Mouse (Mus musculus) embryo, embryonic 10.5 days (tissue): ENCODE data around the gene Nrxn3.

Experiments used
- DNase-seq: peaks from one replicate; pipeline ENCODE4 v3.0.0-alpha.2; 2015; ENCODE audit warnings: low spot score

Nrxn3 gene

DNA sequence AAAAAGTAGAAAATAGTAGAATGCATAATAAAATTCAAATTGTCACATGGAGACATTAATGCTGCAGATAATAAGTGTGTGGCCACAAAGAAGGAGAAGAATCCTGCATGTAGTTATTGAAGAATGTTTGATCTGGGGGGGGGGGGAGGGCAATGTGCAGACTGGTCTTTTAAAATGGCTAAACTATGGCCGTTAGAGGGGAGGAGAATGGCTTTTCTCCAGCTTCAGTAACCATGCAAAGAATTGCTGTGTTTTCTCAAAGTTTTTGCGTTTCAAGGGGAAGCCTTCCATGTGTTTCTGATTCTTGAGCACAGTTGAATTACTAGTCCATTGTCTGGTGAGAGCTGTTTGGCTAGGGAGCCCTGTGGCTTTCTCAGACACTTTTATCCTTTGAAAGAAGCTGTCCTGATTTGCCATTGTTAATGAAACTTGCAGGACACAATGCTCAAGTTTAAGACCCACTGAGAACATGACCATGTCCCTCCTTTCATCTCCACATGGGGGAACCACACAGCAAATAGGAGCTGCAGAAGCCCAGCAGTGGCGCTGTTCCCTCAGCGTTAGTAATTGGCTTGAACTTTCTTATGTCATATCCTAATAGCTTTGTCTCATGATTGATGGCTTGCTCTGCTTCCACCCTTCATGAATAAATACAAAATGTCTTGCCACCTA is 808.1 kb downstream of the Nrxn3 start:
- DNase-seq: peak; percentile 82

DNA sequence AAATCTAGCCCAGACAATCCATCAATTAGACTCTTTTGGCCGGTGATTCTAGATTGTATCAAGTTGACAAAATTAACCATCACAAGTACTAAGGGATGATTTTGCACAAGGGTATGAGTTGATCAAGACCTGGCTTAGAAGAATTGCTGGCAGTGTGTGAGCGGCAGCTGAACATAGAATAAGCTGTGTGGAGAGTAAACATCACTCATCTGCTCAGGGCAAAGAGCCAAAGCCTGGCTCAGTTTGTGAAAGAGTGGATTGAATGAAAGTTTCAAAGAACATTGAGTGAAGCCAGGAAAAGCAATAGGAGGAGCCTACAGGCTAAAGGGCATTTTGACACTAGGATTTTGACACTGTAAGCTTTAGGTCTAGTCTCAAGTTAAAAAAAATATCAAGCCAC is 828.6 kb downstream of the Nrxn3 start:
- no peak for DNase-seq

DNA sequence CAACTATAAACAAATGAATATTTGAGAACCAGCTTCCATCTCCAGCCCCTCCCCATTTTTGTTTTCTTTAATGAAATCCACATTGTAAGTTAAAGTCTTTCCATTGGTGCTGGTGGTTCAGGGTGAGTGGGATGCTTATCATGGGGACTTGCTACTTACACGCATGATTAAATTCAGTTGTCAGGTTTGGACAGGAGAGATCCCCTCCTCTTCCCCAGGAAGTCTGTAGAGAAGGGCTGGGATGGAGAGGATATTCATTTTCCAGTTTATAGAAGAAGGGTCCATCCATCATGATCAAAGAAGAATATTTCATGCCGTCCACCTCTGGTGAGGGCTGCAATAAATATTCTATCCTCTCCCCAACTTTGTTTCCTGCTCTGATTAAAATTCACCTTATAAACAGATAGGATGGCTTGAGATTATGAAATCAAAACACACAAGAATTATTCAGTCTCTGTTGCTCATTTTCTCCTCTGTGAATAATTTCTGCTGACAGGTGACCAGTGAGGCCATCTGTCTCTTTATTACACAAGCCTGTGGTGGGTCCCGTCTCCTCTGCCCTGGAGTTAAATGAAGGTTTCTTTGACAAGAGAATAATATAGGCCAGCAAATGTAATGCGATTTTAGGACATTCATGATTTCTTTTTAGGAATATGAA is 830.7 kb downstream of the Nrxn3 start:
- no peak for DNase-seq

GRCm38 (mm10) chr12:89554171-89554570 is 831.5 kb downstream of the Nrxn3 start:
- DNase-seq: no peak

DNA sequence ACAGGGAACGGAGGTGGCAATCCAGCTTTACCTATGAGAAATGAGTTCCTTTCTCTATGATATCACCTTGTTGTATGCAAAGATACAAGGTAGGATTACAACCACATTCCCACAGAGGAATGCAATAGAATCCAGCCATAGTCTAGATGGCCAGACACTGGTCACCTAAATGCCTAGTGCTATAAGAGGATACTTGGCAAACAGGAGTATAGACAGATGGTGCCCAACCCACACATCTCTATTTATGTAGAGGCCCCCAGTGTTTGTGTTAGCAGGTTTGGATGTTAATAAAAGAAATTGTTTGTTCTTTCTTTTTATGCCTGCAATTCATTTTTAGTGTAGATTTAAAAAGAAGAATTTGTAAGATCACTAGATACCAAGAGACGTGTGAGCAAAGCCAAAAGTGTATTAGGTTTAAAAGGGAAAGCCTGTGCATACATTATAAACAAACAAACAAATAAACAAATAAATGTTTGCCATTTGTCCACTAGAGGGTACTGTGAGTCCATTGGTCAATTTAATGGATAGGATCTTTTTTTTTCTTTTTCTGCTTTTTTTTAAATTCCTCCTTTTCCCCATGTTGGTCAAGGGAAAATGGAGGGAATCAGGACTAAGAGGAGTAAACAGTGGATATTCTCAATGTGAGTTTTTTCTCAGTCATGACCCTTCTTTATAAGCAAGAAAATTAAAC is 832.2 kb downstream of the Nrxn3 start:
- peak; percentile 15 for DNase-seq

DNA sequence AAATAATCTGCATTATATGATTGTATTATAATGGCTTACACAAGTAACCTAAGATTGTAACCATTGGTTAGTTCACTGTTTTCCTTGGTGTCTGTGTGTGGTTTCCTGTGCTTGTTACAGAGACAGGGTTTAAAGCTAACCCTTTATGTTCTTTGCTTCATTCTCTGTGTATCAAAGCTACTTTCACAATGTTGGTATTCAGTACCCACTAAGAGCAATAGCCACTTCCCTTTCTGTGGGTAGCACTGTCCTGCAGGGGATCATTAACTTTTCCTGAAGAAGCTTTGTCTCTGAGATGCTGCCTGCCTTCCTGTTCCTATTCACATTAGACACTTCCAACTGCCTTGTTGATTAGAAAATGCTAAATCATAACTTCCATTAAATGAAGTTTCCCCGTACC is 836.2 kb downstream of the Nrxn3 start:
- no peak for DNase-seq

- peak; percentile 9 for DNase-seq
These were observed 839.4 kb downstream of the Nrxn3 start for GRCm38 (mm10) chr12:89561989-89562565.

DNA sequence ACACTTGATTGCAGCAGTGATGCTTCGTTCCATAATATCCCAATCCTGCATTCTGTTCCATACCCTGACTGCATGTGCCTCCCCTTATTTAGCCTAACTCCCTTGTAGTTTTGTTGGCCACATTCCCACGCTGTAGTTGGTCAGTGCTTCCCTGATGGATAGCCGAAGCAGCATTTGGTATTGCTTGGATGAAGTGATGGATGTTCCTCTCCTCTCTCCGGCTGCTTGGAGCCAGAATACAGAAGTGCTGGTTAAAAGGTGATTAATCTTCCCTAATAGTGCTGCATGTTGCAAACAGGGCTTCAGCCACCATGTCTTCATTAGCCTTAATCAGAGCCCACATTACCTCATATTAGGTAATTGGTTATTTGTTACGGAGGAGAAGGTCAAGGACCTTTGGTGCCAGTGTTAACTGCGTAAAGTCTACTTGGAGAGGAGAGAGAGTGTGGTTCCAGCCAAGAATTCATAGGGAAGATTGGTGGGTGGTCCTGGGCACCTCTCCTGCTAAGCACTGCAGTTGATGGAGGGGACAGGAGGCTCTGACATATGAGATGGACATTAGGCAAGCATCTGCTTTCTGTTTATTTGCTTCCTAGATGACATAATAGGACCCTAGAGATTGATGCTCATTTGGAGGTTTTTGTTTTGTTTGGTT is 846.2 kb downstream of the Nrxn3 start:
- DNase-seq: peak; percentile 19

- DNase-seq: no peak
These were observed 869.8 kb downstream of the Nrxn3 start for GRCm38 (mm10) chr12:89592459-89592858.

DNA sequence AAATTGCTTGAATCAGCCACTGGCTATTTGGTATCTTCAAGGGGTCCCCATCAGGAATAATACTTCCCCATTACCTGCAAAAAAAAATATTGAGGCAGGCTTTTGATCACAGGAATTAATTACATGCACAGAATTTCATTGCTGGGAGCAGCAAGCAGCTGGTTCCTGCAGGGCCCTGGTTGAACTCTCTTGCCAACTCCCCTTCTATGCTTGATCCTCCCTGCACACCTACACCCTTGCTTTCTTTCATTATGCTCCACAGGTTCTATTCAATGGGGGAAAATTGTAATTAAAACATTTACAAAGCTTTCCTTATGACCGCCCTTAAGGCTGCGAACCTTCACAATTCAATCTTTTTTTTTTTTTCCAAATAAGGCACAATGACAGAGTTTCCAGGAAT is 891.0 kb downstream of the Nrxn3 start:
- no peak for DNase-seq

GRCm38 (mm10) chr12:89625746-89626145 is 903.1 kb downstream of the Nrxn3 start:
- no peak for DNase-seq

GRCm38 (mm10) chr12:89640046-89640445 is 917.4 kb downstream of the Nrxn3 start:
- DNase-seq: no peak

- no peak for DNase-seq
These were observed 918.8 kb downstream of the Nrxn3 start for GRCm38 (mm10) chr12:89641460-89641859.

DNA sequence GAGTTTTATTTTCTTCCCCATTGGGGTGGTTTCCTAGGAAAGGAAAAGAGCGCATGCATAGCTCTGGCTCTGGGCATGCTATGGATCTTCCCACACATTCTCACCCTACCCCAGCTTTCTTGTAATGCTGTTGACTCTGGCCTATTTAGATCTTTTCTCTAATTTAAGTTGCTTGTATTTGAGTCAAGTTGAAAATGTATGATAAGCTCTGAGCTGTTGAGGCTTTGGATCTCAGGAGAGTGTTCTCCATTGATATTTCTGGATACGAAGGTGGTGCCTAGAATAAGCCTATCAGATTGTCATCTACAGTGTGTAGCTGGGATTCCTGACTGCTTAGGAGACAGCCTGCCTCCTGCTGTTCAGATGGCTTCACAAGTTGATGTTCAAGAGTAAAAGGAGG is 930.5 kb downstream of the Nrxn3 start:
- DNase-seq: no peak

DNA sequence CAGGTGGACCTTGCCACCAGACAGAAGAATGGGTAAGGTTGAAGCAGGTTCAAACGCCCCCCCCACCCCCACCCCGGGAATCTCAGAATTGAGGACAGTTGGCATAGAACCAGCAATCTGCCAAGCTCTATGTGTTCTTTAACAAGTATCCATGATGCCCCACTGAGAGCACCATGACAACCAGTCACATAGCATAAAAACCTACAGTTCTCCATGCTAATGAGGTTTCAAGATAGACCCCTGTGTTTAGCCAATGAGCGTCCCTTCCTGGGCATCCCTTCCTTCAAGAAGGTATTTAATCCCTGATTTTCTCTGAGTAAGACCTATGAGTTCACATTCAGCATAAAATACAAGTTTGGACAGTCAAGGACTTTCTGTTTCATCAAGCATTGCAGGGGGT is 938.5 kb downstream of the Nrxn3 start:
- no peak for DNase-seq

- DNase-seq: no peak
These were observed 946.2 kb downstream of the Nrxn3 start for GRCm38 (mm10) chr12:89668856-89669255.

DNA sequence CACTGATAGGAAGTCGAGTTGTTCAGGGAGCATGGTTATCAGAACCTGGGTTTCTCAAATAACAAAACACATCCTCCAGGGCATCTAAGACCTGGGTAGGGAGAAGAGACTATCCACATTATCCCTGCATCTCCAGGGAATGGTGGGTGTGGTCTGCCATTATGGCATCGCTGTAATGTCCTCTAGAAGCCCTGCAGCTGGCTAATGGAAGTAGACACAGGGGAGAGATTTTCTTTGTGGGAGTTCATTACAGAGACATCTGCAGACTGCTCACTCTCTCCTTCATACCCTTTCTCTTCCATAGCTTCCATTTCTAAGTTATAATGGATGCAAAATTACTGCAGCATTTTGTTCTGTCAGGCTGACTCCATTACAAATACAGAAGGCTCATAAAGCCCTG is 950.1 kb downstream of the Nrxn3 start:
- DNase-seq: no peak

- no peak for DNase-seq
These were observed 963.0 kb downstream of the Nrxn3 start for GRCm38 (mm10) chr12:89685633-89686032.

DNA sequence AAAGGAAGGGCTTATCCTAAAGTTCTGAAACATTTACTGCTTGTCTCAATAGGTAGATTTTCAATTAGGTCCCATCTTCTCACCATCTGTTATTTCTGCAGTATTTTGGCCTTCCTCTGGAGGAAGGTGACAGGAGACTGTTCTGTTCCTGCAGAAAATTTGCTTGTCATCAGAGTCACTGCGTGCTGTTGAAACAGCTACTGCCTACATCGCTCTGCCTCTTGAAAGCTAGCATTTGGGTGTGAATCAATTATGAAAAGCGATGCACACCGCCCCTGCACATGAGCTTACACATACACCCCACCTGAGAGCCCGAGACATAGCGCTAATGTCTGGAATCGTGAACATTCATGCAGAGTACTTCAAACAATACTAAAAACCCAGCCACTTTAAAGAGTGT is 966.4 kb downstream of the Nrxn3 start:
- no peak for DNase-seq

- DNase-seq: no peak
These were observed 976.8 kb downstream of the Nrxn3 start for GRCm38 (mm10) chr12:89699469-89699868.

GRCm38 (mm10) chr12:89700937-89701458 is 978.3 kb downstream of the Nrxn3 start:
- DNase-seq: no peak

DNA sequence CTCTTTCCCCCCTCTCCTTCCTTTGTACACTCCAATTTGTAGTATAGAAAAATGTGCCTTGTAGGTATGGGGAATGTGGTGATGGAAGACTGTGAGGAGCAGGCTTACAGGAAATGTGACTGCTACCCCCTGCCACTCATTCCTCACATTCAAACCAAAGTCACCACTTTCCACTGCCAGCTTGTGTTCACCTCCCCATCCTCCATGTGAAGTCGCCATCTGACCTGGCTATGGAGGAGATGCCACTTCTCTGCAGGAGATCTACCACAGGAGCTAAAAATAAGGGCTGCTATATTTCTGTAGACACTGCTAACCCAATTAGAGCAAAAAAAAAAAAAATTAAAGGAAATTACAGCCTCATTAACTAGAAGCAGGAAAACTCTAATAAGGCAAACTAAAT is 980.3 kb downstream of the Nrxn3 start:
- DNase-seq: no peak
